Mouse (Mus musculus) small intestine, adult 2 months (tissue): ENCODE measurements around the gene Zfp987.
"Not testable (repeated sequence)": the region's sequence is repeated elsewhere in the genome, so short reads cannot be mapped to it uniquely, and the experiment has no call there.

Source experiments
- CTCF ChIP-seq: fragments of 200-500 bp; IDR thresholded peaks from 2 replicates; pipeline ENCODE4 v1.5.1; 2012; ENCODE audit warnings: low read depth, mild to moderate bottlenecking, control low read depth, inconsistent platforms, low read length, moderate library complexity, mixed read lengths; ENCODE audit not compliant: insufficient replicate concordance, insufficient read length; ENCODE audit errors: extremely low read depth
- POLR2A ChIP-seq: fragments of 200-500 bp; IDR thresholded peaks from 2 replicates; pipeline ENCODE4 v1.6.1; 2012; ENCODE audit warnings: low read depth, mild to moderate bottlenecking, control low read depth, inconsistent platforms, low read length, moderate library complexity

DNA sequence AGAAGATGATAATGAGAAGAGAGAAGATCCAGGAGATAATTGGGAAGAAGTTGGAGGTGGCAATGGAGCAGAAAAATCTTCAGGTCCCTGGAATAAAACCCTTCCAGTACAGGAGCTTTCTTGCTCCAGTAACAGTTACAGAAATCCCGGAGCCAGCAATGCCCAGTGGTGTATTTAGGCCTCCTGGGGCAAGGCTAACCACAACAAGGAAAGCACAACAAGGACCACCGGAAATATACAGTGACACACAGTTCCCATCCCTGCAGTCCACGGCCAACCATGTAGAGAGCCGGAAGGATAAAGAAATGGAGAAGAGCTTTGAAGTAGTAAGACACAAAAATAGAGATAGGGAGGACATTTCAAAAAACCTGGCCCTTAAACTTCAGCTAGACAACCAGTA lies 38.0 kb upstream of the Zfp987 start:
- not testable (repeated sequence) for TF ChIP-seq POLR2A, CTCF
